Mouse (Mus musculus): ENCODE measurements around the gene Wdhd1.
A peak's percentile ranks its signal among the peaks of the same experiment; 100 is the strongest.

Wdhd1 gene

GRCm38 (mm10) chr14:47279058-47279457 lies 2.4 kb upstream of the Wdhd1 start:
- DNase-seq: no peak

- DNase-seq: no peak
Observed at GRCm38 (mm10) chr14:47276036-47276603, 537 bp downstream of the Wdhd1 start.

GRCm38 (mm10) chr14:47275417-47275816 lies 1.2 kb downstream of the Wdhd1 start:
- DNase-seq: peak in 1 of 2 experiments; percentile 15

GRCm38 (mm10) chr14:47273751-47274150 lies 2.9 kb downstream of the Wdhd1 start:
- DNase-seq: no peak

GRCm38 (mm10) chr14:47269706-47270105 lies 7.0 kb downstream of the Wdhd1 start:
- DNase-seq: no peak

GRCm38 (mm10) chr14:47269056-47269455 lies 7.6 kb downstream of the Wdhd1 start:
- DNase-seq: no peak

GRCm38 (mm10) chr14:47265829-47266228 lies 10.8 kb downstream of the Wdhd1 start:
- no peak for DNase-seq

- no peak for DNase-seq
Observed at GRCm38 (mm10) chr14:47264866-47265265, 11.8 kb downstream of the Wdhd1 start.

GRCm38 (mm10) chr14:47249839-47250238 lies 26.8 kb downstream of the Wdhd1 start:
- no peak for DNase-seq

- DNase-seq: no peak
Observed at GRCm38 (mm10) chr14:47242753-47243152, 33.9 kb downstream of the Wdhd1 start.

- DNase-seq: no peak
Observed at GRCm38 (mm10) chr14:47241046-47241445, 35.6 kb downstream of the Wdhd1 start.

- DNase-seq: no peak
Observed at GRCm38 (mm10) chr14:47240600-47240999, 36.1 kb downstream of the Wdhd1 start.

GRCm38 (mm10) chr14:47237286-47237685 lies 39.4 kb downstream of the Wdhd1 start:
- DNase-seq: no peak

- no peak for DNase-seq
Observed at GRCm38 (mm10) chr14:47236491-47236890, 40.2 kb downstream of the Wdhd1 start.

GRCm38 (mm10) chr14:47234526-47235250 lies 42.0 kb downstream of the Wdhd1 start:
- DNase-seq: no peak

- DNase-seq: no peak
Observed at GRCm38 (mm10) chr14:47234032-47234431, 42.6 kb downstream of the Wdhd1 start.

- no peak for DNase-seq
Observed at GRCm38 (mm10) chr14:47233602-47234001, 43.1 kb downstream of the Wdhd1 start.

GRCm38 (mm10) chr14:47229796-47230376 lies 46.8 kb downstream of the Wdhd1 start:
- no peak for DNase-seq

GRCm38 (mm10) chr14:47225931-47226330 lies 50.7 kb downstream of the Wdhd1 start:
- no peak for DNase-seq

- DNase-seq: peak in 1 of 2 experiments; percentile 6
Observed at GRCm38 (mm10) chr14:47224476-47225325, 52.0 kb downstream of the Wdhd1 start.

- no peak for DNase-seq
Observed at GRCm38 (mm10) chr14:47222631-47223450, 53.8 kb downstream of the Wdhd1 start.

GRCm38 (mm10) chr14:47221567-47221966 lies 55.1 kb downstream of the Wdhd1 start:
- DNase-seq: no peak
